Mouse (Mus musculus): ENCODE measurements around the gene Nfe2l2. TPM values are rescaled to one million over a fixed set of nuclear protein-coding genes. Genes with fewer than 3 reads are reported as not detected.

Nfe2l2 gene
- 71.4 to 87.3 TPM (median 80.8 TPM) in 4 replicates for total RNA-seq (2023)

DNA sequence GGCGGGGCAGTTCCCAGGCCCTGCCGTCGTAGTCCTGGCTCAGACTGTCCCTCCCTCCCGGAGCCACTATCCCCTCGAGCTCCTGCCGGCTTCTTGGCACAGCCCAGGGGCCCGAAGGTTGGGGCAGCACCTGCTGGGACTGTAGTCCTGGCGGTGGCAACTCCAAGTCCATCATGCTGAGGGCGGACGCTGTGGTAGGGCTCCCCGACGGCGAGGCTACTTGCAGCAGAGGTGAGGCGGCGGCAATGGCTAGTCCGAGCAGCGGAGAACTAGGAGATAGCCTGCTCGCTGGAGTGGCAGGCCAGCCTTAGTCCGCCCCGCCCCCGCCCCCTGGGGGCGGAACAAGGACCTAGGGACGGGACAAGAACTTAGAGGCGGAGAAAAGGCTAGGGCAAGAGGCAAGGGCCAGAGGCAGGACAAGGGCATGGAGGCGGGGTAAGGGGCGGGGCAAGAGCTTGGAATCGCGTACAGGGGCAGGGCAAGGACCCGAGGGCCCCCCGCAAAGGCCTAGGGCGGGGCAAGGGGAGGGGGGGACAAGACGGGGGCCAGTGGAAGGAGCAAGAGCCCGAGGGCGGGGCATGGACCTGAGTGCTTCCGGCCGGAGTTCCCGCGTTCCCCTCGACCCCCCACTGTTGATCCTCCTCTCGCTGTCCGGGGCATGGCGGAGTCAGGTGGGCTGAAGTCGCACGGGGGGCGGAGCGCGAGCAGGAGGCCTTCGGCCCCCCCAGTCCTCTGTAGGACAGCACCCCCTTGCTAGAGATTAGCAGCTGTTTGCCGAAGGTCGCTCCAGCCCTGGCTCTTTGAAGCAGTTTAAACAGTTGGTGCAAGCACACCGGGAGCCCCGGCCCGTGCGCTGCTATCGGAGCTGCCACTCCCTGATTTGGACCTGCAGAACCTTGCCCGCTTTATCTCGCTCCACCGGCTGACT, at the start of gene Nfe2l2:
TSS of gene Nfe2l2 (minus strand) at position 408 of the 928 bp plus-strand sequence.

DNA sequence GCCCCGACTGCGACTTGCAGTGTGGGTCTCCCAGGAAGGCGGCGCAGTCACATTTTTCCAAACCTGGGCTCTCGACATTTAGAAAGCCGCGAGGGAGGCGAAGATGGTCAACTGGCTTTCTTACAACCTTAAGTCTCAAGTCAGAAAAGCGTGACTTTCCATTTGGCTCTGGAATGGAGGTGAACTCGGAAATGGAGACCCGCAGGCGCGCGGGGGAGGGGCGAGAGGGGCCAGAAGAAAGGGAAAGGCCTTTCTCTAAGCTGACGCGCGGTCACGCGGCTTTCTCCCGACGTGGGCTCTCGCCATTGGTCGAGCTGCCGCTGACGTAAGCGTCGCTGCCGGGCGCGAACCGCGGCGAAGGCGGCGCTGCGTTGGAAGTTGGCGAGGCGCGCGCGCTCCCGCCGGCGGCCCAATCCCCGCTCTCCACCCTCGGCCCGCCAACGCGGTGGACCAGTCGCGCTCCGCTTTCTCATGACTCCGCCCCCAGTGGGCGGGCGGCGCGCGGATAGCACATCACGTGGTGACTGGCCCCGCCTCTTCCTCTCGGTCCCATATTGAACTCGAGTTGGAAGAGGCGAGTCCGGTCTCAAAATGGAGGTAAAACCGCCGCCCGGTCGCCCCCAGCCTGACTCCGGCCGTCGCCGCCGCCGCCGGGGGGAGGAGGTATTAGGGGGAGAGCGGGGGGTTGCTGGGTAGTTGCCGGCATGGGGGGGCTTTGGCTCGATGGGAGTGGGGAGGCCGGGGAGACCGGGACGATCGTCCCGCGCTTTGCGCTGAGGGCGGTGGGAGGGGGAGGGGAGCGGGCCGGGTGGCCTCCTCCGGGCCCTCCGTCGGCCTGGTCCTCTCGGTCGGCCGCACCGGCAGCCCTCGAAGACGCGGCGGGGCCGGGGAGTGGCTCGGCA, 45.5 kb downstream of the Nfe2l2 start, which contains the start of gene Hnrnpa3:
TSS of gene Hnrnpa3 (plus strand) at position 535 of the 902 bp plus-strand sequence.

Other genes starting within 250 kb of the Nfe2l2 start
- gene Hnrnpa3, start 45.4 kb downstream of the Nfe2l2 start, total RNA-seq (2023), result 581 to 671 TPM (median 654 TPM) in 4 replicates
- gene Agps, start 127.5 kb upstream of the Nfe2l2 start, total RNA-seq (2023), result 36.9 to 48.1 TPM (median 44.5 TPM) in 4 replicates
- gene Ttc30b, start 233.9 kb upstream of the Nfe2l2 start, total RNA-seq (2023), result 3.3 to 4.6 TPM (median 4.0 TPM) in 4 replicates